Mouse (Mus musculus) intestine, embryonic 15.5 days (tissue): ENCODE data around the gene Coro2b. TPM values are rescaled to one million over a fixed set of nuclear protein-coding genes. Genes with fewer than 3 reads are reported as not detected.
A peak's percentile ranks its signal among the peaks of the same experiment; 100 is the strongest.
"Not testable (repeated sequence)": the region's sequence is repeated elsewhere in the genome, so short reads cannot be mapped to it uniquely, and the experiment has no call there.

Experiments used
- ATAC-seq: fragments of 200-750 bp; cut with Nextera tagmentation; 2 replicates; pipeline ENCODE4 v1.8.0; 2017; ENCODE audit warnings: moderate TSS enrichment, moderate library complexity
- H3K27ac ChIP-seq: fragments of 300-500 bp; sonication (generic); 2 replicates; pipeline ENCODE4 v1.5.1; 2015; ENCODE audit warnings: mild to moderate bottlenecking, inconsistent platforms
- H3K27me3 ChIP-seq: fragments of 300-500 bp; sonication (generic); replicated peaks from 2 replicates; pipeline ENCODE4 v1.6.1; 2015; ENCODE audit warnings: inconsistent platforms
- H3K36me3 ChIP-seq: fragments of 300-500 bp; sonication (generic); 2 replicates; pipeline ENCODE4 v1.6.1; 2015; ENCODE audit warnings: inconsistent platforms
- H3K4me1 ChIP-seq: fragments of 300-500 bp; sonication (generic); replicated peaks from 2 replicates; pipeline ENCODE4 v1.6.1; 2015; ENCODE audit warnings: inconsistent platforms
- H3K4me2 ChIP-seq: fragments of 300-500 bp; sonication (generic); replicated peaks from 2 replicates; pipeline ENCODE4 v1.6.1; 2015; ENCODE audit warnings: mild to moderate bottlenecking, inconsistent platforms
- H3K4me3 ChIP-seq: fragments of 300-500 bp; sonication (generic); replicated peaks from 2 replicates; pipeline ENCODE4 v1.5.1; 2015; ENCODE audit warnings: inconsistent platforms
- H3K9ac ChIP-seq: fragments of 300-500 bp; sonication (generic); 2 replicates; pipeline ENCODE4 v1.6.1; 2015; ENCODE audit warnings: inconsistent platforms
- H3K9me3 ChIP-seq: fragments of 300-500 bp; sonication (generic); 2 replicates; pipeline ENCODE4 v1.6.1; 2016; ENCODE audit warnings: inconsistent platforms
- WGBS: fragments of 180-500 bp; shearing (Covaris S2); methylation state at CpG from one replicate; pipeline ENCODE4 v1.1.7; 2015; 5-methylcytosine and 5-hydroxymethylcytosine counted together
- polyA plus RNA-seq: library from polyadenylated mRNA; unstranded; fragments of >200 nt; fragmentation: Nextera tagmentation; extraction: Ambion mirVana; gene quantifications from 2 replicates; pipeline ENCODE4 v1.2.1, GENCODE M21; 2015

The Coro2b gene
- polyA plus RNA-seq, 1 experiment from 2014 or later, result 7.6 TPM

DNA sequence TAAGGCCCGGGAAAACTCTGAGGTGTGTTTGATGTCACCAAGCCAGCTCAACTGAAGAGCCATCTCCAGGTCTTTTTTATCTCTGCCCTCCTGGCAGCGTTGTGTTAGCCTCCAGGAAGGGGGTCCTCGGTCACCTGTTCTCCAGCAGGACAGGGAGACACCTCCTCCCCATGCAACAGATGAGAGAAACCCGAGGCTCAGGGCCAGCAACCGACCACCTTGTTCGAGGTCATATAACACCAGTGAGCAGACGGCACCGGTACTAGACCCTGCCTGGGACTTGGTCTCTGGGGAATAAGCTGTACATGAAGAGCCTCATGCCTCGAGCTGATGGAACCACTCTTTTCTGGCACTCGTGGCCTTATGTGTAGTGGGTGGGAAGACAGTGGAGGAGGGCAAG, 72.1 kb downstream of the Coro2b start:
- no peak overlapping the region for H3K4me3 ChIP-seq
- no peak overlapping the region for H3K9ac ChIP-seq
- no peak overlapping the region for H3K4me2 ChIP-seq
- H3K36me3 ChIP-seq, result no peaks in the 10 kb centered on the region
- H3K9me3 ChIP-seq, result no peaks in the 10 kb centered on the region
- H3K27me3 ChIP-seq, result no peaks in the 10 kb centered on the region
- no peak overlapping the region for H3K27ac ChIP-seq
- H3K4me1 ChIP-seq, result no peaks in the 10 kb centered on the region; the same call in 1 of the 2 replicates
- 77% methylated on average over 10 of the region's 10 CpGs for WGBS
- no peak for ATAC-seq

DNA sequence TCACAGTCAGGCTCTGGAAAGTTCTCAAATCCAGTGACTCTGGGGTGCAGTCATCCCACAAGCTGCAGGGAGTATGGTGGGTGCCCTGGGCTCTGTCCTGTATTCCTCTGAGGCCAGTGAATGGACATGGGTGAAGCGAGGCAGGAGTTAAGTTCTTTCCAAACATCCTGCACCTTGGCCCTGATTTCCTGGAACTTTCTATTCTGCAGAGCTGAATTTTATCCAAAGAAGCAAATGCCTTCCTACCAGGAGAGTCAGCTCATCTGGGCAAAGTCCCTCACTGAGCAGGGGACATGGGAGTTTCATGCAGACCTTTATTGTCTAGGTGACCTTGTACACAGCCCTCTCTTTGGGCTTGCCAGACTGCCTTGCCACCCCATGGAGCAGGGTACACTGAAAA, 75.1 kb downstream of the Coro2b start:
- H3K4me2 ChIP-seq, result no peak overlapping the region
- no peak overlapping the region for H3K4me3 ChIP-seq
- no peak for ATAC-seq
- H3K9me3 ChIP-seq, result no peaks in the 10 kb centered on the region
- no peaks in the 10 kb centered on the region for H3K27me3 ChIP-seq
- H3K9ac ChIP-seq, result no peak overlapping the region
- 86% methylated on average over 1 of the region's 1 CpGs for WGBS
- H3K27ac ChIP-seq, result no peak overlapping the region
- no peaks in the 10 kb centered on the region for H3K36me3 ChIP-seq
- H3K4me1 ChIP-seq, result no peaks in the 10 kb centered on the region; the same call in 1 of the 2 replicates

DNA sequence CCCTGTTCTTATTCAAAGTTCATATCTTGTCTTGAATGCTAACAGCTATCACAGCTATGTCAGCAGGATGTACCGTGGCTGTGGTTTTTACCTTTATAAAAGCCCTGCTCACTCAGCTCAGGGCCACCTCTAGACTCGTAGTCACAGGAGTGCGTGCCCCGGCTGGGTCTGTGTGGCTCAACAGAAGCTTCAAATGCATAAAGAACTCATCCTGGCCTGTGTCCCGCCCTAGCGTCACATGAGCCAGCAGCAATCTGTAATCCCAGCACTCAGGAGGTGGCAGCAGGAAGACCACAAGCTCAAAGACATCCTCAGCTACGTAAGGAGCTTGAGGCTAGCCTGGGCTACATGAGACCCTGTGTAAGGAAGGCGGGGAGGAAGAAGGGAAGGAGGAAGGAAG, 75.7 kb downstream of the Coro2b start:
- H3K36me3 ChIP-seq, result no peaks in the 10 kb centered on the region
- H3K9ac ChIP-seq, result no peak overlapping the region
- no peaks in the 10 kb centered on the region for H3K27me3 ChIP-seq
- no peak overlapping the region for H3K4me3 ChIP-seq
- no peak for ATAC-seq
- H3K27ac ChIP-seq, result no peak overlapping the region
- no peaks in the 10 kb centered on the region for H3K9me3 ChIP-seq
- WGBS, result 82% methylated on average over 8 of the region's 8 CpGs
- H3K4me1 ChIP-seq, result peaks cover under 1% of the 10 kb centered on the region
- no peak overlapping the region for H3K4me2 ChIP-seq

DNA sequence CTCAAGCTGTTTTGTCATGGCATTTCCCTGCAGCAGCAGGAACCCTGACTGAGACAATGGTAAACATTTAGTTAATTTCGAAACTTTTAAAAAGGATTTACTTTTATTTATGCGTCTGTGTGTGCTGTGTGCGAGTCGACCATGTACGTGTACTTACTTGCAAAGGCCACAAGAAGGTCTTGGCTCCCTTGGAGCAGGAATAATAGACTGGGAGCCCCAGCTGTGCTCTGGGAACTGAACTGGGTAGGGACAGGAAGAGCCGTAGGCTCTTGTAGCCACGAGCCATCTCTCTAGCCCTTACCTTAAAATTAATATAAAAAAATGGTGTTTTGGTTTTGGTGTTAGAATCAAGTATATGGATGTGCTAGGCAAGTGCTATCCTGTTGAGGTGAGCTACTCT, 76.8 kb downstream of the Coro2b start:
- H3K9me3 ChIP-seq, result no peaks in the 10 kb centered on the region
- no peak for ATAC-seq
- H3K36me3 ChIP-seq, result no peaks in the 10 kb centered on the region
- H3K9ac ChIP-seq, result no peak overlapping the region
- 83% methylated on average over 7 of the region's 7 CpGs for WGBS
- no peak overlapping the region for H3K4me2 ChIP-seq
- H3K27me3 ChIP-seq, result no peaks in the 10 kb centered on the region
- peaks cover 8% of the 10 kb centered on the region for H3K4me1 ChIP-seq
- no peak overlapping the region for H3K4me3 ChIP-seq
- no peak overlapping the region for H3K27ac ChIP-seq

DNA sequence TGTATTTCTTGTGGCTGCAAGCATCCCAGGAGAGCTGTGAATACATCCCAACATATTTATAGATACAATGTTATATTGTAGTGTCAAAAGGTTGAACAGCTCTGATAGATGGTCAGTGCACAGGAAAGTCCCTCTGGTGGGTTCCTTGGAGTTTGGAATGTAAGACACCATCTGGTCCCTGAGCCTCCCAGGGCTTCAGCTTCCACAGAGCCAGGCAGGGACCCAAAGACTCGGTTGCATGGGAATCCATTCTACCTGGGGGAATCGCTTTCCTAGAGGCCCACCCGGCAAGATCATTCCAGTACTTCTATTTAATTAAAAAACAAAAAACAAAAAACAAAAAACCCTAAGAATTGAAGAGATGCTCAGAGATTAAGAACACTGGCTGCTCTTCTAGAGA, 78.4 kb downstream of the Coro2b start:
- H3K27ac ChIP-seq, result no peak overlapping the region
- 89% methylated on average over 3 of the region's 3 CpGs for WGBS
- no peak for ATAC-seq

DNA sequence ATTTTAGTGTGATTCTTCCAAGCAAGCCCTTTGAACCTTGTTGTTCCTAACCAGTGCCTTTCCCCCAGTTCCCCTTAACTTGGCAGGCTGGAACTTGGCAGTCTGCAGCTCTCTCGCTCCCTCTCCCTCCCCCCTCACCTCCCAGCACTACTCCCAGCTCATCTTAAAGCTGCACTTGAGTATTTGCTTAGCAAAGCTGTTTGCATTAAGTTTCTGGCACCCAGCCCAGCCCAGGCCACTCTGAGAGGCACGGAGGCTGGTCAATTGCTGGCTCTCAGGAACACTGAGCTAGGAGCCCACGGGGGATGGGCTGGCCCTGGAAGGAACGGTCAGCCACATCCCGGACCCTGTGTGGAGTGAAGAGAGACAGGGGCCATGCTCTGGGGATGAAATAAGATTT, 80.8 kb downstream of the Coro2b start:
- Histone ChIP-seq H3K9me3 (no peaks in the 10 kb centered on the region), H3K9ac (no peak overlapping the region), H3K27ac (peak overlapping the region; percentile 41; the same call in 1 of the 2 replicates), H3K27me3 (no peaks in the 10 kb centered on the region), H3K4me1 (peaks cover 14% of the 10 kb centered on the region), H3K4me2 (0 out of 2 replicates have a peak overlapping the region, but pooled peaks have one; percentile 1), H3K36me3 (no peaks in the 10 kb centered on the region), H3K4me3 (no peak overlapping the region)
- peak; percentile 81 for ATAC-seq
- WGBS, result 9% methylated on average over 5 of the region's 5 CpGs

More for the DNA sequence above, 78.4 kb downstream of the Coro2b start:
- Histone ChIP-seq H3K27me3 (no peaks in the 10 kb centered on the region), H3K9me3 (no peaks in the 10 kb centered on the region), H3K36me3 (no peaks in the 10 kb centered on the region), H3K9ac (no peak overlapping the region), H3K4me2 (no peak overlapping the region), H3K4me1 (peaks cover 8% of the 10 kb centered on the region), H3K4me3 (no peak overlapping the region)

DNA sequence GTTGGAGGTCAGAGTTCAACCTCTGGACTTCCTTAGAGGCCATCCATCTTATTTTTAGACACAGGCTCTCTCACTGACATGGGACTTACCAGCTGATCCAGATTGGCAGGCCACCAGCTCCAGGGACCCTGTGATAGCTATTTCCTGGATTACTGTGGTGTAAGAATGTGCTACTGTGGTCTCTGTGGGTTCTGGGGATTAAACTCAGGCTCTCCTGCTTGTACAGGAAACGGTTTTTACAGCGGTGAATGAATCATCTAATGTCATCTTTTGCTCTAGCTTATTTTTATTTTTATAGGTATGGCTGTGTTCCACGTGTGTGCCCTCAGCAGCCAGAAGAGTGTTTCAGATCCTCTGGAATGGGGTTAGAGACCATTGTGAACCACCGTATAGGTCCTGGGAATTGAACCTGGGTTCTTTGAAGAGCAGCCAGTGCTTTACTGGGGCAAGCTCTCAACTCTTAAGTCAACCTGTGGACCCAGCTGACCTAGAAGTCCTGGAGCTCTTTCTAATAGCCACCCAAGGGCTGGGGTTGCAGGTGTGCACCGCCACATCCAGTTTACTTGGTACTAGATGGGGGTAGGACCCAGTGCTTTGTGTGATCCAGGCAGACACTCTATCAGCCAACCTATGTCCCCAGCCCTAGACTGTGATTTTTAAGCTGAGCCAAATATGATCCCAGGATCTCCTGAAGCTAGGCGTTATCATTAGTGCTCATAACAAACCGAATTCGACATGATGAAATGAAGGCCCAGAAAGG, 81.5 kb downstream of the Coro2b start:
- Histone ChIP-seq H3K9me3 (no peaks in the 10 kb centered on the region), H3K27ac (peak overlapping the region; percentile 41), H3K4me3 (no peak overlapping the region), H3K27me3 (no peaks in the 10 kb centered on the region), H3K4me1 (peaks cover 15% of the 10 kb centered on the region), H3K4me2 (0 out of 2 replicates have a peak overlapping the region, but pooled peaks have one; percentile 1), H3K9ac (no peak overlapping the region), H3K36me3 (no peaks in the 10 kb centered on the region)
- WGBS, result 57% methylated on average over 8 of the region's 8 CpGs
- no peak for ATAC-seq

DNA sequence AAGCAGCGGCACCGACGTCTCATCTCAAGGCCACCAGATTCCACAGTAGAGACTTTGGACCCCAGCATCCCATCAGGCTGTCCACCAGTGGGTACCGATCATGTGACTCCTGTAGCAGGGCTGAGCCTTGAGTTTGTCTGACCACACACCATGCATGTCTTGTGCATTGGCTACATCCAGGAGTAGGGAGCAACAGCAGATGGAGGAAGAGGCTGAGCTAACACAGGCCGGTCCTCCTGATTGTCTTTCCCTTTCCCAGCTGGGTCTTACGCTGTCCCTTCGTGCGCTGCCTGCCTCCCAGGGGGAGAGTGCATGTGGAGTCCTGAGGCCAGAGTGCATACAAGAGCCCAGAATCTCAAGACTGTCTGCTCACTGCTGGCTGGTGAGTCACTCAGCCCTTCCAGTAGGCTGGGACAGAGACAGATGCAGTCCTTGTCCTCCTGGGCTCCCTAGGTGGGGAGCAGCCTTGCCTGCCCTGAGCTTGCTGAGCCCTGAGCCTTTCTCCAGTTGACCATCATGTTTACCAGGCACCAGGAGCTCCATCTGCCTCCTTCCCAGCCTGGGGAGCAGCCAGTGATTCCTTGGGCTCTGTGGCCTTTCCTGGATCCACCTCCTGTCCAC, 84.4 kb downstream of the Coro2b start:
- H3K4me3 ChIP-seq, result no peak overlapping the region
- H3K27me3 ChIP-seq, result no peaks in the 10 kb centered on the region
- H3K9ac ChIP-seq, result no peak overlapping the region
- peaks cover 15% of the 10 kb centered on the region for H3K4me1 ChIP-seq
- 92% methylated on average over 8 of the region's 8 CpGs for WGBS
- no peaks in the 10 kb centered on the region for H3K9me3 ChIP-seq
- no peak for ATAC-seq
- H3K27ac ChIP-seq, result no peak overlapping the region
- no peaks in the 10 kb centered on the region for H3K36me3 ChIP-seq
- H3K4me2 ChIP-seq, result no peak overlapping the region

DNA sequence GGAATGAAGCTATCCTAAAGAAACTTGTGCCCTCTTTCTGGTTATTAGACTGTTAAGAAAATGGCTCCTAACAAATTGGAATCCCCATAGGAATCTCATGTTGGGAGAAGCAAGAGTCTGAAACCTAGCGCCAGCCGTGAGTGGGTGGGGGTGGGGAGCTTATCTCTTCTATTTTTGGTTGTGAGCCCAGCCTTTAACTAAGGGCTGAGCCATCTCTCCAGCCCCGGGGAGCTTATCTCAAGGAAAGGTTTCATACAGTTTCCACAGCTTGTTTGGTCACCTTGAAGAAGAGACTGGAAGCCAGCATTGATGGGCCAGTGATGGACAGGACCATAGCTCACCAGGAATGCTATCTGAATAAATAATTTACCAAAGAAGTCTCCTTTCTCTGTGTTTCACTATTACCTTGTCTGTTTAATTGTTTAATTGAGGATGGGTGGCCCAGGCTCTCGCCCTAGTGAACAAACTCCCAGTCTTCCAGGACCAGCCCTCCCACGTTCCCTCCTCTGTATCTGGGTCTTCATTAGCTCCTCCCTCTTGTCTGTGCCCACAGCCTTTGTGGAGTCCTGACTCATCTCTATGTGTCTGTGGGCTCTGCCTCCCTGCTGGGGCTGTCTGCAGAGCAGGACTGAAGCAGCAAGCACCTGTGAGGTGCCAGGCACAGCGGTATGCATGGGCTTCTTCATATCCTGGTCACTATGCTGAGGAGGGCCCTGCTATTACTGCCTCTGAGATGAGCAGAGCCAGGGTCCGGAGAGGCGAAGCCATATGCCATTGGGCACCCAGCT, 85.1 kb downstream of the Coro2b start:
- H3K27ac ChIP-seq, result no peak overlapping the region
- WGBS, result 66% methylated on average over 8 of the region's 8 CpGs

DNA sequence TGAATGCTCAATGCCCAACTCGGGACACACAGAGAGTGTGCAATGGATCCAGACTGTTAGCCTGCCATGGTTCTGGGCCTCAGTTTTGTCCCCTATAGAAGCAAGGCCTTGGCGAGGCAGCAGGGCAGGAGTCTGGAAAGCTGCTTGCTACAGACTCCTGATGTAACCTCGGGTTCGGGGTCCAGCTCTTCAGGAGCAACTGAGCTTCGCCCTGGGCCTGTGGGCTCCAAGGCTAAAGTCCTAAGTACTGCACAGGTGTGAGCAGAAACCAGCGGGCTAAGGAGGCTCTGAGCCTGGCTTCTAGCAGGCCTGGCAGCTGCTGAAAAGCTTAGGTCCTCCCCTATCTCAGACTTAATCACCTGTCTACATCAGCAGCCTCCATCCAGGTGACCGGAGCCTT, 86.0 kb downstream of the Coro2b start:
- peaks cover 12% of the 10 kb centered on the region for H3K4me1 ChIP-seq
- WGBS, result 81% methylated on average over 7 of the region's 7 CpGs
- H3K4me2 ChIP-seq, result no peak overlapping the region
- no peak overlapping the region for H3K27ac ChIP-seq
- H3K9me3 ChIP-seq, result no peaks in the 10 kb centered on the region
- ATAC-seq, result no peak
- H3K4me3 ChIP-seq, result no peak overlapping the region
- H3K36me3 ChIP-seq, result no peaks in the 10 kb centered on the region
- no peaks in the 10 kb centered on the region for H3K27me3 ChIP-seq
- no peak overlapping the region for H3K9ac ChIP-seq

More for the DNA sequence above, 85.1 kb downstream of the Coro2b start:
- no peaks in the 10 kb centered on the region for H3K27me3 ChIP-seq
- H3K9me3 ChIP-seq, result no peaks in the 10 kb centered on the region
- no peak overlapping the region for H3K4me2 ChIP-seq
- H3K36me3 ChIP-seq, result no peaks in the 10 kb centered on the region
- H3K4me3 ChIP-seq, result no peak overlapping the region
- H3K4me1 ChIP-seq, result peaks cover 15% of the 10 kb centered on the region
- ATAC-seq, result 0 out of 2 replicates have a peak, but pooled peaks have one; percentile 26
- H3K9ac ChIP-seq, result no peak overlapping the region

DNA sequence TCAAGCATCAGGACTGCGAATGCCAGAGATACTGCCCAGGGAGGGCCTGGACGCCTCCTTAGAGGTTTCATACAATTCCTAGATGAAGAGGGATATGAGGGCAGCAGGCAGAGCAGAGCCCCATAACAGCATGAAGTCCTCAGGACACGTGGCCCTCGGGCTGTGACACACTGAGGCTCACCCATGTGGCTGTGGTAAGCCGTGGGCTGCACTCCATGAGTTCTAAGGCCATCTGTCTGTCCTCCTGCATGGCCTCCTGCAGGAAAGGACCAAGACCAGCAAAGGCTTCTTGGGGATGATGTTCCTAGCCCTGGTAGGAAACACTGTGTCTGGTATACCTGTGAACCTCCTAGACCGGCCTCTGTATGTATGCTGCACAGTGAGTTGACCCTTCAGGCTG, 86.5 kb downstream of the Coro2b start:
- 79% methylated on average over 6 of the region's 6 CpGs for WGBS

DNA sequence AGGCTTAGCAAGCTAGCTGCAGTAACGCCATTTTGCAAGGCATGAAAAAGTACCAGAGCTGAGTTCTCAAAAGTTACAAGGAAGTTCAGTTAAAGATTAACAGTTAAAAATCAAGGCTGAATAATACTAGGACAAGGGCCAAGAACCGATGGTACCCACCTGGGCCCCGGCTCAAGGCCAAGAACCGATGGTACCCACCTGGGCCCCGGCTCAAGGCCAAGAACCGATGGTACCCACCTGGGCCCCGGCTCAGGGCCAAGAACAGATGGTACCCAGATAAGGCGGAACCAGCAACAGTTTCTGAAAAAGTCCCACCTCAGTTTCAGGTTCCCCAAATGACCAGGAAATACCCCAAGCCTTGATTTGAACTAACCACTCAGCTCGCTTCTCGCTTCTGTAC, 89.5 kb downstream of the Coro2b start:
- not testable (repeated sequence) for H3K27me3 ChIP-seq, H3K4me2 ChIP-seq, H3K4me1 ChIP-seq, H3K36me3 ChIP-seq, H3K4me3 ChIP-seq, H3K9ac ChIP-seq, ATAC-seq, H3K27ac ChIP-seq, H3K9me3 ChIP-seq
- 80% methylated on average over 6 of the region's 10 CpGs for WGBS

More for the DNA sequence above, 86.5 kb downstream of the Coro2b start:
- Histone ChIP-seq H3K4me2 (no peak overlapping the region), H3K9me3 (no peaks in the 10 kb centered on the region), H3K36me3 (no peaks in the 10 kb centered on the region), H3K27me3 (no peaks in the 10 kb centered on the region), H3K9ac (no peak overlapping the region), H3K4me1 (peaks cover 7% of the 10 kb centered on the region), H3K27ac (no peak overlapping the region), H3K4me3 (no peak overlapping the region)
- ATAC-seq, result no peak
